Mouse (Mus musculus) frontal cortex, adult (tissue): Measurements from ENCODE around the gene Vps26c.

Experiments
- ATAC-seq: cut with Nextera tagmentation; 2 replicates; pipeline ENCODE4 v1.9.2; 2017; ENCODE audit warnings: mild to moderate bottlenecking, moderate library complexity, mixed read lengths; ENCODE audit not compliant: low TSS enrichment

Gene Vps26c

GRCm38 (mm10) chr16:94526344-94527151, at the start of gene Vps26c:
TSS of gene Vps26c (minus strand) at chr16:94526830.
- peak; percentile 88 for ATAC-seq

- no peak for ATAC-seq
Measured at GRCm38 (mm10) chr16:94575757-94576156, 49.1 kb upstream of the Vps26c start.

- ATAC-seq = no peak
Measured at GRCm38 (mm10) chr16:94574718-94575094, 48.1 kb upstream of the Vps26c start.

- ATAC-seq = no peak
Measured at GRCm38 (mm10) chr16:94574025-94574717, 47.5 kb upstream of the Vps26c start.

- no peak for ATAC-seq
Measured at GRCm38 (mm10) chr16:94572422-94572821, 45.8 kb upstream of the Vps26c start.

- ATAC-seq = no peak
Measured at GRCm38 (mm10) chr16:94571111-94571993, 44.7 kb upstream of the Vps26c start.

- ATAC-seq = 0 out of 2 replicates have a peak, but pooled peaks have one; percentile 7
Measured at GRCm38 (mm10) chr16:94570361-94571041, 43.9 kb upstream of the Vps26c start.

GRCm38 (mm10) chr16:94569229-94570176, 42.9 kb upstream of the Vps26c start, which contains the start of gene Dyrk1a:
TSS of gene Dyrk1a (plus strand) at chr16:94570010.
- ATAC-seq = peak; percentile 72

- ATAC-seq = peak; percentile 40
Measured at GRCm38 (mm10) chr16:94568335-94569228, 42.0 kb upstream of the Vps26c start.

- no peak for ATAC-seq
Measured at GRCm38 (mm10) chr16:94567751-94568150, 41.1 kb upstream of the Vps26c start.

GRCm38 (mm10) chr16:94566834-94567585, 40.4 kb upstream of the Vps26c start:
- ATAC-seq = no peak

- ATAC-seq = no peak
Measured at GRCm38 (mm10) chr16:94566124-94566523, 39.5 kb upstream of the Vps26c start.

- no peak for ATAC-seq
Measured at GRCm38 (mm10) chr16:94560618-94561017, 34.0 kb upstream of the Vps26c start.

- no peak for ATAC-seq
Measured at GRCm38 (mm10) chr16:94559782-94560181, 33.2 kb upstream of the Vps26c start.

- no peak for ATAC-seq
Measured at GRCm38 (mm10) chr16:94559282-94559681, 32.7 kb upstream of the Vps26c start.

- ATAC-seq = no peak
Measured at GRCm38 (mm10) chr16:94556228-94556627, 29.6 kb upstream of the Vps26c start.

GRCm38 (mm10) chr16:94555346-94555745, 28.7 kb upstream of the Vps26c start:
- no peak for ATAC-seq

GRCm38 (mm10) chr16:94551934-94552333, 25.3 kb upstream of the Vps26c start:
- no peak for ATAC-seq
